Mouse (Mus musculus) Patski (cell line): ENCODE measurements around the gene A530084C06Rik. TPM values are rescaled to one million over a fixed set of nuclear protein-coding genes. Genes with fewer than 3 reads are reported as not detected.

ENCODE experiments used
- ATAC-seq: fragments of 100-300 bp; one replicate; pipeline ENCODE4 v1.8.0; 2021
- CTCF ChIA-PET: fragments of 350-600 bp; sonication (Branson Sonifier 250); formaldehyde crosslinking; loops from one replicate; lab custom pipeline; 2022; ENCODE audit warnings: inconsistent platforms; lab: Charles Lee
- POLR2A ChIA-PET: fragments of 350-600 bp; sonication (Branson Sonifier 250); formaldehyde crosslinking; loops from one replicate; lab custom pipeline; 2022; ENCODE audit warnings: antibody characterized with exemption, inconsistent platforms; lab: Charles Lee
- DNase-seq: peaks from one replicate; pipeline ENCODE4 v3.0.0-alpha.2; 2011; ENCODE audit warnings: low read depth, low spot score
- H3K27me3 ChIP-seq: fragments of 371-371 bp; one replicate; pipeline ENCODE4 v1.5.1; 2021
- CTCF ChIP-seq: fragments of 100-300 bp; IDR thresholded peaks from one replicate; pipeline ENCODE4 v1.5.1; 2021
- in situ Hi-C: fragments of 300-500 bp; cut with MboI; formaldehyde crosslinking; loops from 3 replicates; pipeline ENCODE4 v1.11.1; 2018; ENCODE audit warnings: low pct_unique_long_range_greater_than_20kb, mixed read lengths
- polyA plus RNA-seq: library from polyadenylated mRNA; unstranded; gene quantifications from one replicate; pipeline ENCODE4 v1.2.3, GENCODE M21; 2021

Gene A530084C06Rik
- polyA plus RNA-seq, 1 experiment from 2014 or later, result not detected

DNA sequence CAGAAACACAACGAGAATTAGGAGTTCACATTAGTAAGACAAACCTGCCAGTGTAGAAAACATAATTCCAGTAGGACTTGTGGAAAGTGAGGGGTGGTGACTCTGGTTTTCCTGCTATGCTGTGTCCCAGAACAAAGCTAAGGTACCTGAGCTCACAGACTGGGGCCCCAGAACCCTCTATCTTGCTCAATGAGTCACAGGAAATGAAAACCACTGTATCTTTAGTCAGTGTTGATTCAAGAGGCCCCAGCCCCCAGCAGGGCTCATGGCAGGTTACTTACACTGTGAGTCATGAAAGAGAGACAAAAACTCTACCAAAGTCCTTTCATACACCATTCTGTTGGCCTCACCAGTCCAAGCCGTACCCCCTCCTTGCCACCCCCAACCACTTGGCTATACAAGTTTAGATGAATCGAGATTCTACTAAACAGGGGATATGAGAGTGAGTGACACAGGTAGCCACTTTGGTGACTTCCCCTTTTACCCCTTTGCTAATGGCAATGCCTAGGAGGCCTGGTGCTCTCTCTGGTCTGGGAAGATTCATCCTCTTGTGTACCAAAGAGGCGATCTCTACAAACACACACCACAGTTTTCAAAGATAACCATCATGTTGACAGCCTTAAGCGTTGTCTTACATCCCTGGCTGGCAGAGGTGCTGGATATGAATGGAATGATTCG is 8.6 kb upstream of the A530084C06Rik start:
- peak; percentile 81 for ATAC-seq
- POLR2A ChIA-PET, result interaction anchor here (1.3 kb wide), 1 partner anchor 46 kb away, joined by 3 read pairs; no protein-coding TSS in a partner anchor
- no peaks in the 10 kb centered on the region for H3K27me3 ChIP-seq

DNA sequence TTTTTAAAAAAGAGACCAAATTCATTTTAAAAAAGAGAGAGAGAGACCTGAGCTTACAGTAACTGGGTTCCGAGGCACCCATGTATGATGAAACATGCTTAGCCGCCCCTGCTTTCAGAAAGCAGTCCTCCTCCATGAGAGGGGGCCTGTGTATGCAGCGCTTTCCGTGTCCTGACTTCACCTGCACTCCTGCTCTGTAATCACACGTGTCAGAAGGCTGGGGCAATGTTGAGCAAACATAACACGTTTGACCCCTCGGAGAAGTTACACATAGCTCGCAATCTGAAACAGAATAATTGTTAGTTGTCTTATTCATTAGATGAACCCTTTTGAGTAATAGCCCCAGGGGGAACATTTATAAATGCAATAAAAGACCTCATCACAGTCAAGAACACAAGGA is 8.0 kb upstream of the A530084C06Rik start:
- no peak for ATAC-seq
- in situ Hi-C loops, result no loop called here
- DNase-seq, result no peak
- no peaks in the 10 kb centered on the region for H3K27me3 ChIP-seq
- ChIA-PET CTCF (interaction anchor here (1.6 kb wide), 1 partner anchor 51 kb away, joined by 4 read pairs; no protein-coding TSS in a partner anchor), POLR2A (no interaction called here)
- no peak for TF ChIP-seq CTCF

More for the DNA sequence above, 8.6 kb upstream of the A530084C06Rik start:
- CTCF ChIA-PET, result interaction anchor here (1.6 kb wide), 1 partner anchor 50 kb away, joined by 4 read pairs; no protein-coding TSS in a partner anchor
- TF ChIP-seq CTCF, result no peak
- in situ Hi-C loops, result no loop called here
- no peak for DNase-seq

DNA sequence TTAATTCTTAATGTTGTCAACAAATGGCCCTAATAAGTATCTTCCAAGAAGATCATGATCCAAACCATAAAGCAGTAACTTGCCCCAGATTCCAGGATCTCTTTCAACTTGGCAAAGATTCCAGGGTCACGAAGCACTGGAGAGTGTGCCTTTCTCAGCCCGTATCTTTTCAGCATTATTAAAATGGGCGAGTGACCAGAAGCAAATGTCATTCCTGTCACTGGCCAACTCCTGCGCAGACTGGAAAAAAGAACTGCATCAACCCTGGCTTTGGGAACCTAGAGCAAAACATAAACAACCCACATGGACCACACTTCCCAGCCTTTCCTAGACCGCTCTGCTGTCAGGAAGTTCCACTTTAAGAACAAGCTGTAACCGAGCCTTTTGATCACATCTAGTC is 5.3 kb upstream of the A530084C06Rik start:
- in situ Hi-C loops, result loop anchor here (5.0 kb wide), 2 partner anchors 38 to 357 kb away; no protein-coding TSS in a partner anchor
- CTCF ChIA-PET, result interaction anchor here (1.2 kb wide), 1 partner anchor 9 kb away, joined by 3 read pairs; the partner anchor contains the start of gene Foxq1
- TF ChIP-seq CTCF, result no peak
- no peak for ATAC-seq
- POLR2A ChIA-PET, result no interaction called here
- H3K27me3 ChIP-seq, result no peaks in the 10 kb centered on the region
- no peak for DNase-seq

DNA sequence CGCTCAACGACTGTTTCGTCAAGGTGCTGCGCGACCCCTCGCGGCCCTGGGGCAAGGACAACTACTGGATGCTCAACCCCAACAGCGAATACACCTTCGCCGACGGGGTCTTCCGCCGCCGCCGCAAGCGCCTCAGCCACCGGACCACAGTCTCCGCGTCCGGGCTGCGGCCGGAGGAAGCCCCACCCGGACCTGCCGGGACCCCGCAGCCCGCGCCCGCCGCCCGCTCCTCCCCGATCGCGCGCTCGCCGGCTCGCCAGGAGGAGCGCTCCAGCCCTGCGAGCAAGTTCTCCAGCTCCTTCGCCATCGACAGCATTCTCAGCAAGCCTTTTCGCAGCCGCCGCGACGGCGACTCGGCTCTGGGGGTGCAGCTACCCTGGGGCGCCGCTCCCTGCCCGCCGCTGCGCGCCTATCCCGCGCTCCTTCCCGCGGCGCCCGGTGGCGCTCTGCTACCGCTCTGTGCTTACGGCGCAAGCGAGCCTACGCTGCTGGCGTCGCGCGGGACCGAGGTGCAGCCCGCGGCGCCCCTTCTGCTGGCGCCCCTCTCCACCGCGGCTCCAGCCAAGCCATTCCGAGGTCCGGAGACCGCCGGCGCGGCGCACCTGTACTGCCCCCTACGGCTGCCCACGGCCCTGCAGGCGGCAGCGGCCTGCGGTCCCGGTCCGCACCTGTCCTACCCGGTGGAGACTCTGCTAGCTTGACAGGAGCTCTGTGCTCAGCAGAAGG is 449 bp upstream of the A530084C06Rik start:
- H3K27me3 ChIP-seq, result no peaks in the 10 kb centered on the region
- in situ Hi-C loops, result loop anchor here (5.0 kb wide), 2 partner anchors 43 to 352 kb away; no protein-coding TSS in a partner anchor
- ATAC-seq (peak; percentile 78), DNase-seq (no peak)
- TF ChIP-seq CTCF, result no peak
- CTCF ChIA-PET, result interaction anchor here (1.0 to 2.7 kb wide), 7 partner anchors 15 to 352 kb away, joined by 3 to 13 read pairs (median 4); no protein-coding TSS in a partner anchor
- POLR2A ChIA-PET, result interaction anchor here (0.6 kb wide), 1 partner anchor 59 kb away, joined by 4 read pairs; no protein-coding TSS in a partner anchor

DNA sequence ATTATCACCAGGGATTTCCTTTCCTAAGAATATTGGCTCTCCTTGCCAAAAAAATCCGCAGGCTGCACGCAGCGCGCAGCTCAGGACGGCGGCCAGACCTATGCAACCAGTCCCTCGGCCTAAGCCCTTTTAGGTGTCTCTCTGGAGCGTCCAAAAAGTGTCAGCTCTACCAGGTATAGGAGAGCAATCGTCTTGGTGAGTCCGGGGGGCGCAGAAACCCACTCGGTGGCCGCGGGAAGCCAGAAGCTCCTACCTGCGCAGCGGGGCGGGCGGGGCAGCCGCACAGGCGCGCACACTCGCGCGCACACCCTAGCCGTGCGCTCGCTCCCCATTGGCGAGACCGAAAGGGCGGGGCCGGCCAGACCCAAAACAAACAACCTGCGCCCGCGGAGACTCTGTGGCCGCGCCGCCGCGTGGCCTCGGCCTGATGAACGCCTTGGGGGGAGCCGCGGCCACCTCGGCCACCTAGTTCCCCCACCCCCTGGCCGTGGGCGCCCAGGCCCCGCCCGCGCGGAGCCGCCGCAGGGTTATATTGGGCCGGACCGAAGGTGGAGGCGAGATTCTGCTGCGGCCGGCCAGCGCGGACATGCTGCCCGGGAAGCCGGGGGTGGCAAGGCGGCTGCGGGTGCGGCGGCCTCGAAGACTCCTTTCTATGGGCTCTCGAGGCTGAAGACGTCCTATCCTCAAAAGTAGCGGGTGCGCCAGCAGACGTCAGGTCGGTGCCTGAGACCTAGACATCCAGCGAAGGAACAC is 1.2 kb downstream of the A530084C06Rik start:
- in situ Hi-C loops, result no loop called here
- no peak for TF ChIP-seq CTCF
- ChIA-PET POLR2A (no interaction called here), CTCF (interaction anchor here (1.3 kb wide), 1 partner anchor 11 kb away, joined by 3 read pairs; no protein-coding TSS in a partner anchor)
- H3K27me3 ChIP-seq, result no peaks in the 10 kb centered on the region
- no peak for ATAC-seq
- no peak for DNase-seq

DNA sequence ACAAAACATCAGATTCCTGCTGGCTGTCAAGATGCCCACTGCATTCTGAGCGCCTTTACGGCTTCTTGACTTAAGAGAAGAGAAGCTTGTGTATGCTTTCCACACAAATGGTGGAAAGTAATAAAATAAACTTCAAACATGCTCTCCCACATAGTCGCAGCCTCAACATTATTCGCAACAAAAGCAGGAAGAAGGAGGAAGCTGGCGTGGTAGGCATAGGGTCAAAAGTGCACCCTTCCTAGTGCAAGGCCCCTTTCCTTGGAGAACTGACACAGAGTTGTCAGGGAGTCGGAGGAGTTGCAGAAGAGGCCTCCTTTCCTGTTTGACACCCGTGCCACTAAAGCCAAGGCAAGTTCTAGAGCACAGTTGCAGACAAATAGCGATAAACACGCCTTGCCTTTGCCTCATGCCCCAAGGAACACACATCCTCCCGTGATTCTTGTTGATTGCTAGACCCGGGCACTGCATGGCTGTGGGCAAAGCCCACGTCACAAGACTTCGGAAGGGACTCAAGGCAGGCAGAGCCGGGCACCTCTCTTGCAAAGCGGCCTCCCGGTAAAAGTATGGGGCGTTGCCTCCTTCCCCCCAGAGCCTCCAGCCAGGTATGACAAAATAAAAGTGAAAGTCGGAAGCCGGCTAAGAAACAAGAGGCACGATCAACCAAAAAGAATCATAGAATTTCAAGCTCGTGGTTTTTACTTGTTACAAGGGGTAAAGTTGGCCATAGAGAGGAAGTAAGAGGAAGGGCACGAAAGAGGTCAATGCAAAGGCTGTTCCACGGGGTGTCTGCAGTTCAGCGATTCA is 2.0 kb downstream of the A530084C06Rik start:
- no peak for ATAC-seq
- TF ChIP-seq CTCF, result no peak
- in situ Hi-C loops, result no loop called here
- no peak for DNase-seq
- POLR2A ChIA-PET, result no interaction called here
- H3K27me3 ChIP-seq, result no peaks in the 10 kb centered on the region
- CTCF ChIA-PET, result interaction anchor here (1.3 to 2.3 kb wide), 2 partner anchors 11 to 349 kb away, joined by 3 to 9 read pairs; no protein-coding TSS in a partner anchor

DNA sequence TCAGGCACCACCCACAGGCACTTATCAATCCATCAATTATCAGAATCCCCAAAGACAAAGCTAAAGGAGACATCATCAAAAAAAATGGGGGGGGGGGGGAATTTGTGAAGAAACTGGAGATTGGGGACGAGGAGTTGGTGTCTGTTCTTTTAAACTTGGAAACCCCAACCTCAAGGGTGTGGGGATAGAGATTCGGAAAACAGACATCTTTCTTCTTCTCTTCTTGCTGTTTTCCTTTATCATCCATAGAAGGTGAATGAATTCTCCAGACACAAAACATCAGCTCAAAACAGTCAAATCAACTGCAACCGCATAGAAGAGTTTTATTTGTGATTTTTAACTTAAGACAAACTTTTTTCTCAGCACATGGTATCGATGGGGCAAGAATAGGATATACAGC is 3.3 kb downstream of the A530084C06Rik start, which contains the start of gene Foxq1:
Foxq1 (plus strand) TSS at position 301 of the 400 bp plus-strand sequence.
- ChIA-PET CTCF (interaction anchor here (1.0 to 2.3 kb wide), 2 partner anchors 9 to 348 kb away, joined by 3 to 9 read pairs; no protein-coding TSS in a partner anchor), POLR2A (no interaction called here)
- ATAC-seq (no peak), DNase-seq (no peak)
- no peaks in the 10 kb centered on the region for H3K27me3 ChIP-seq
- in situ Hi-C loops, result no loop called here
- TF ChIP-seq CTCF, result no peak

DNA sequence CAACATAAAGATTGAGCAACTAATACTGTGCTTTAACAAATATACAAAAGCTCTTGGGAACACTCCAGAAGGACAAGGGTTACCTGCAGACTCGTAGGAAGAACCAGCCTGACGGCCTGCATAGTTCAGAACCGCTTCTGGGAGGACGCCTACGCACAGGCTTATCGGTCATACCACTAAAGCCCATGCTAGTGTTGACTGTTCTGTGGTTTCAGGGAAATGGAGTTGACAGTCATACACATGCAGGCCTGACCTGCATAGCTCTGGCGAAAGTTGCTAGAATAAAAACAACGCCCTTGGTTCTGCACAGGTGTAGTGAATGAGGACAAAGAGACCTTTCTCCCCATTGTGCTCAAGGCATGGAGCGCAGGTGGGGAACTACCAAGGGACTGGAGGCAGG is 11.5 kb downstream of the A530084C06Rik start:
- no peaks in the 10 kb centered on the region for H3K27me3 ChIP-seq
- CTCF ChIA-PET, result no interaction called here
- in situ Hi-C loops, result no loop called here
- no peak for TF ChIP-seq CTCF
- no peak for DNase-seq
- no peak for ATAC-seq
- POLR2A ChIA-PET, result no interaction called here

DNA sequence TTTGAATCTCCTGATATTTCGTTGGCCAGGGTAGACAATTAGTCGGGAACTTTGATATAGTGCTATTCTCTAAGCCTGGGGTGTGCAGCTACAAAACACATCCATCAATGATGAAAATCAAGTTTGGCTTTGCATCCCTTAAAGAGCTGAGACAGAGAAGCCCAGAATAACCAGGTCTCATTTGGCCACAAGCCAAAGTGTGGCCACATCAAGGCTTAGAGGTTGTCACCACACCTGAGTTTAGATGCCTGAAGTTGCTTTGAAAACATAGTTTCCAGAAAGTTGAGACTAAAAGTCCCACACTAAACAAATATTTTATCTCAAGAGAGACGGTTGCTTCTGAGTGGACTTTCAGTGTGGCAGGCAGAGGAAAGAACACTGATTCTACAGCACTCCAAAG is 11.9 kb downstream of the A530084C06Rik start:
- POLR2A ChIA-PET, result no interaction called here
- in situ Hi-C loops, result no loop called here
- no peaks in the 10 kb centered on the region for H3K27me3 ChIP-seq

More for the DNA sequence above, 11.9 kb downstream of the A530084C06Rik start:
- CTCF ChIA-PET, result interaction anchor here (1.3 kb wide), 1 partner anchor 10 kb away, joined by 3 read pairs; no protein-coding TSS in a partner anchor
- no peak for ATAC-seq
- DNase-seq, result no peak
- TF ChIP-seq CTCF, result no peak
